Mouse (Mus musculus) embryonic facial prominence, embryonic 14.5 days (tissue): Measurements from ENCODE around the gene BC034090. TPM values are rescaled to one million over a fixed set of nuclear protein-coding genes. Genes with fewer than 3 reads are reported as not detected.

Experiments used
- ATAC-seq: fragments of 200-750 bp; cut with Nextera tagmentation; 2 replicates; pipeline ENCODE4 v1.8.0; 2017; ENCODE audit warnings: low read depth, moderate number of reproducible peaks, moderate TSS enrichment
- DNase-seq: peaks from one replicate; pipeline ENCODE4 v3.0.0-alpha.2; 2015; ENCODE audit warnings: low spot score
- H3K27ac ChIP-seq: fragments of 300-500 bp; sonication (generic); replicated peaks from 2 replicates; pipeline ENCODE4 v1.5.1; 2014; ENCODE audit warnings: low read depth, mild to moderate bottlenecking, low read length, moderate library complexity
- H3K27me3 ChIP-seq: fragments of 300-500 bp; sonication (generic); replicated peaks from 2 replicates; pipeline ENCODE4 v1.6.1; 2014; ENCODE audit warnings: low read length; ENCODE audit not compliant: control insufficient read depth, insufficient read depth
- H3K36me3 ChIP-seq: fragments of 300-500 bp; sonication (generic); 2 replicates; pipeline ENCODE4 v1.6.1; 2014; ENCODE audit warnings: low read length, mixed read lengths; ENCODE audit not compliant: control insufficient read depth, insufficient read depth
- H3K4me1 ChIP-seq: fragments of 300-500 bp; sonication (generic); 2 replicates; pipeline ENCODE4 v1.6.1; 2014; ENCODE audit warnings: antibody characterized with exemption, low read length; ENCODE audit not compliant: control insufficient read depth, insufficient read depth
- H3K4me2 ChIP-seq: fragments of 300-500 bp; sonication (generic); 2 replicates; pipeline ENCODE4 v1.6.1; 2014; ENCODE audit warnings: low read depth, mild to moderate bottlenecking, low read length, moderate library complexity, mixed read lengths
- H3K4me3 ChIP-seq: fragments of 300-500 bp; sonication (generic); 2 replicates; pipeline ENCODE4 v1.5.1; 2014; ENCODE audit warnings: low read depth, mild to moderate bottlenecking, low read length
- H3K9ac ChIP-seq: fragments of 300-500 bp; sonication (generic); 2 replicates; pipeline ENCODE4 v1.6.1; 2014; ENCODE audit warnings: low read depth, mild to moderate bottlenecking, low read length, moderate library complexity, mixed read lengths
- H3K9me3 ChIP-seq: fragments of 300-500 bp; sonication (generic); 2 replicates; pipeline ENCODE4 v1.6.1; 2016; ENCODE audit warnings: low read length; ENCODE audit not compliant: control insufficient read depth
- WGBS: fragments of 180-500 bp; shearing (Covaris S2); extraction: QIAGEN DNeasy Blood & Tissue Kit; methylation state at CpG from one replicate; pipeline ENCODE4 v1.1.7; 2014; 5-methylcytosine and 5-hydroxymethylcytosine counted together
- polyA plus RNA-seq: library from polyadenylated mRNA; unstranded; fragments of >200 nt; fragmentation: Nextera tagmentation; extraction: Ambion mirVana; gene quantifications from 2 replicates; pipeline ENCODE4 v1.2.1, GENCODE M21; 2014

Gene BC034090
- 4.6 and 4.8 TPM in 2 replicates for polyA plus RNA-seq

GRCm38 (mm10) chr1:155243797-155244770, at the start of gene BC034090:
BC034090 (minus strand) TSS chr1:155244444.
- Histone ChIP-seq H3K4me3 (peak within 1 kb of the TSS; percentile 66), H3K36me3 (peaks cover 18% of the 10 kb centered on the region; the same call in 1 of the 2 replicates), H3K9me3 (no peaks in the 10 kb centered on the region), H3K27me3 (no peaks in the 10 kb centered on the region), H3K27ac (peak within 1 kb of the TSS; percentile 81), H3K4me1 (no peaks in the 10 kb centered on the region), H3K4me2 (peak within 1 kb of the TSS; percentile 85), H3K9ac (peak within 1 kb of the TSS; percentile 93)
- WGBS: 2% methylated on average over 44 of the region's 85 CpGs
- DNase-seq (peak; percentile 47), ATAC-seq (peak; percentile 75)

- no peak overlapping the region for H3K9ac ChIP-seq
- peaks cover 5% of the 10 kb centered on the region; the same call in 1 of the 2 replicates for H3K36me3 ChIP-seq
- H3K4me3 ChIP-seq: no peak overlapping the region
- H3K4me1 ChIP-seq: no peaks in the 10 kb centered on the region
- ATAC-seq: peak; percentile 70; the same call in 1 of the 2 replicates
- 13% methylated on average over 3 of the region's 3 CpGs for WGBS
- no peaks in the 10 kb centered on the region for H3K27me3 ChIP-seq
- no peak overlapping the region for H3K4me2 ChIP-seq
- peak; percentile 86 for DNase-seq
- no peaks in the 10 kb centered on the region for H3K9me3 ChIP-seq
- H3K27ac ChIP-seq: no peak overlapping the region
These were observed 49.2 kb upstream of the BC034090 start for GRCm38 (mm10) chr1:155293446-155293845.

DNA sequence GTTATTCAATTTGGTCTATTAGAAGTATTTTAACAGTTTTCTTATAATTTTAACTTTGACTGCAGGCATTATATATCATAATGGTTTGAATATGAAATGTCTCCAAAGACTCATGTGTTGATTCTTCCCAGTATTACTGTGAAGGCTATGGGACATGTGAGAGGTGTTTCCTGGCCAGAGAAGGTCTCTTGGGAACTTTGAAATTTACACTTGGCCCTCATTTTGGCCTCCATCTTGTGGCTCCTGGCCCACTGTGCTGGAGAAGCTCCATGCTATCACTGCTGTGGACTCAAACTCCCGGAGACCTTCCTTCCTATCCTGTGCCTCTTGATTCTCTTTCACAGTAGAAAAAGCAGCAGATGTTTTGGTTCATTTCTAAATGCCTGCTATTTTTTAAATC, 45.2 kb upstream of the BC034090 start:
- Histone ChIP-seq H3K9me3 (no peaks in the 10 kb centered on the region), H3K9ac (no peak overlapping the region), H3K4me2 (no peak overlapping the region), H3K4me3 (no peak overlapping the region), H3K4me1 (no peaks in the 10 kb centered on the region), H3K27me3 (no peaks in the 10 kb centered on the region), H3K27ac (no peak overlapping the region), H3K36me3 (peaks cover 18% of the 10 kb centered on the region)
- ATAC-seq (no peak), DNase-seq (no peak)
- WGBS: 88% methylated on average over 1 of the region's 1 CpGs

DNA sequence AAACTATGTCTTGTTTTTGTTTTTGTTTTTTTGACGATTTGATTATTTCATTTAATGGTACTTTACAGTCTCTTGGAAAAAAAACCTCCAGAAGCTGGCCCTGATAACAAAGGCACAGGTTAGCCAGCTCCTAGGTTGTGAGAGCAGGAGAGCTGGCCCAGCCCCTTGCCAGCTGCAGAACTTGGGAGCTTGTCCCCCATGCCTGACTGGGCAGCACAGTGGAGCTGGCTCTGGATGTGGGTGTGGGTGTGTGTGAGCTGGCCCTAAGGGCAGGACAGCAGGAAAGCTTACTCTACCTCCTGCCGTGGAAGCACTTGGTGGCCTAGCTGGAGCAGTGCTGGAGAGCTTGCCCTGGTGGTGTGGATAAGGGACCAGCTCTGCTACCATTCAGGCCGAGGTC, 43.8 kb upstream of the BC034090 start:
- H3K27me3 ChIP-seq: no peaks in the 10 kb centered on the region
- H3K27ac ChIP-seq: no peak overlapping the region
- H3K9me3 ChIP-seq: no peaks in the 10 kb centered on the region
- ATAC-seq: no peak
- H3K4me3 ChIP-seq: no peak overlapping the region
- no peaks in the 10 kb centered on the region for H3K4me1 ChIP-seq
- H3K9ac ChIP-seq: no peak overlapping the region
- peaks cover 18% of the 10 kb centered on the region for H3K36me3 ChIP-seq
- no peak for DNase-seq
- H3K4me2 ChIP-seq: no peak overlapping the region
- WGBS: 80% methylated on average over 3 of the region's 3 CpGs

DNA sequence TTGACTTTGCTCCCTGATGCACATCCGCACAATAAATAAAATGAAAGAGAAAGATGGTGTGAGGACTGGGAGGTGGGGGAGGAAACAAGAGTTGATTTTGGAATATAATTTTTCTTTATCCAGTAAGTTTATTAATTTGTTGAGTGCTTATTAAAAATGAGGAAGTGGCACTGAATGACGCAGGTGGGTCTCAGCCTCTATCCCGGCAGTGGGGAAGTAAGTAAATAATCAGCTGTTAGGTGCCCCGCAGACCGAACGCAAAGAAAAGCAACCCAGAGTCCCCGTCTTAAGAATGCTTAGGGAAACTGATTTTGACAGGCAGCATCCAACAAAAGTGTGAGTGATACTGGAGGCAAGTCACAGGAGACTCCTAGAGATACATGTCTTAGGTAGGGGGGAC, 39.6 kb upstream of the BC034090 start:
- 82% methylated on average over 7 of the region's 7 CpGs for WGBS
- Histone ChIP-seq H3K9ac (no peak overlapping the region), H3K36me3 (peaks cover 17% of the 10 kb centered on the region), H3K27me3 (no peaks in the 10 kb centered on the region), H3K4me2 (no peak overlapping the region), H3K4me1 (peaks cover 9% of the 10 kb centered on the region; the same call in 1 of the 2 replicates), H3K4me3 (no peak overlapping the region), H3K27ac (no peak overlapping the region), H3K9me3 (no peaks in the 10 kb centered on the region)
- ATAC-seq (no peak), DNase-seq (no peak)

DNA sequence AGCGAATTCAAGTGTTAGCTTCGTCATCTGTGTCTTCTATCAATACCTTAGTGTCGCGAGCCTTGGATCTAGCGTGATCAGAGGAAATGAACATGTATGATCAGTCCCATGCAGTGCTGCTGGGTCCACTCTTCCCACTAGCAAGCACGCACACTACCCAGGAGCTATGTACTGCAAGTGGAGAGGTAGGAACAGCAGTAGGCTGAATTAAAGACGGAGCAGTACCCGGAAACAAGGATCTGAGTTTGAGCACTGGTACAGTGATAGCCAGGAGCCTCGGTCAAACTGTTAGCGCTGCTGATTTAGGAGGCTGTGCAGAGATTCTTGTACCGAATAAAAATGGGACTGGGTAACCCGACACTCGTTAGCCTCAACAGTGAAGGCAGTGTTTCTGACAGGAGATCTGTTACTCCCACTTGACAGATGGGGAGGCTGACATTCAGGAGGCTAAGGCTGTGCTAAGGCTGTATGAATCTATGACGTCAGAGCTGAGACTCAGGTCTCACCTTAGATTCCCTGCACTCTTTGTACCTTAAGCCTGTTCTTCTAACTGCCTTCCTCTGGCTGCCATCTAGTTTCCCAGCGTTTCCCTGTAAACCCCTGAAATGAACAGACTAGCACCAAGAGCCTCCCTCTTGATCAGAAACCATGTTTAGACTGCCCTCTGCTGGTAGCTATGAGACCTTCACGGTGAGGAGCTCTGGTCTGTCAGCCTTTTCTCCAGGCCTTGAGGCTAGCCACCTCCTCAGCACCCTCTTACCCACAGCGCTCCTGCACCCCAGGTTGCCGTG, 37.0 kb upstream of the BC034090 start:
- Histone ChIP-seq H3K27ac (no peak overlapping the region), H3K36me3 (0 out of 2 replicates have a peak, but pooled peaks cover 5% of the 10 kb centered on the region), H3K27me3 (no peaks in the 10 kb centered on the region), H3K4me3 (no peak overlapping the region), H3K9me3 (no peaks in the 10 kb centered on the region), H3K4me2 (no peak overlapping the region), H3K9ac (0 out of 2 replicates have a peak overlapping the region, but pooled peaks have one; percentile 2), H3K4me1 (peaks cover 9% of the 10 kb centered on the region; the same call in 1 of the 2 replicates)
- WGBS: 50% methylated on average over 18 of the region's 18 CpGs
- DNase-seq: peak; percentile 92
- ATAC-seq: peak; percentile 85

DNA sequence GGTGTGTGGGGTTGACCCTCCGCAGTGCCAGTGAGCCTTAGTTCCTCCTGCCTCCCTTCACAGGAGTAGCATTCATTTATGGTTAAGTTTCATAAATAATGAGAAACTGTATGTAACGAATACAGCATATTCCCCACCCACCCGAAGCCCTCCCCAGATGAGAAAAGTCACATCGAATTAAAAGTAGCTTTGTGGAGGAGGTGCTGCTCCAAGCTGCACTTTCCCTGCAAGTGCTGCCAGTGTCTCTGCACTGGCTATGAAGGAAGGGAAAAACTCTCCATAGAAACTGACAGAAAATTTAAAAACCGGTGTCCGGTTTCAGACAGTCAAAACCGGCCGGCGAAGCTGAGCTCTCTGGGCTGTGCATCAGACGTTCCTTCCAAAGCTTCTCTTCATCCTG, 36.1 kb upstream of the BC034090 start:
- no peaks in the 10 kb centered on the region for H3K27me3 ChIP-seq
- 0 out of 2 replicates have a peak, but pooled peaks cover 5% of the 10 kb centered on the region for H3K36me3 ChIP-seq
- H3K9ac ChIP-seq: no peak overlapping the region
- peaks cover 9% of the 10 kb centered on the region; the same call in 1 of the 2 replicates for H3K4me1 ChIP-seq
- ATAC-seq: no peak
- H3K9me3 ChIP-seq: no peaks in the 10 kb centered on the region
- H3K4me3 ChIP-seq: no peak overlapping the region
- peak; percentile 41 for DNase-seq
- WGBS: 43% methylated on average over 10 of the region's 10 CpGs
- H3K4me2 ChIP-seq: no peak overlapping the region
- H3K27ac ChIP-seq: no peak overlapping the region

DNA sequence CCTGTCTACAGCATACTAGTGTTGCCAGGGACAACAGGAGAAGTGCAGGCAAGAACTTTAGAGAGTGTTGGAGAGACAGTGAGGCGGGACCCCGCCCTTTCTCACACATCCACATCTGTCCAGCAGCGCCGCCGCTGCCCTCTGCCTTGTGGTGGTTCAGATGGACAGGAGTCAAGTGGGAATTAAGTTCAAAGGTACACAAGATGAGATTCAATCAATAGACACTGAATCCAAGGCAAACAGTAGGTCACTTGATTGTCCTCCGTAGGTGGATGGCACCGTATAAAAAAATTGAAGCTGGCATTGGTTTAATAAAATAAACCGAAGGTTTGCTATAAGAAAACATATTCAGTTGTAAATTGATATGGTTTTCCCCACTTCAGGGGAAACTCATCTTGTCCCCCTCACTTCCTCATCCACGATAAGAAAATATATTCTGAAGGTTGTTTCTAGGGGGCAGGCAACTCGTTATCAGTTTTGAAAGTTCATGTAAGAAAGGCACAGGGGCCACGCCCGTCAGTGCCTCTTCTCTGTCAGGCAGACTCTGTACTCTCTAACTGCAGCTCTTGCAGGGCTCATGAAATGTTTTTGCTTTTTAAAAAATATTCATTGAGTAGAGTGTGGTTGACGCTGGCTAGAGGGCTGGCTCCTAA, 32.3 kb upstream of the BC034090 start:
- Histone ChIP-seq H3K4me3 (no peak overlapping the region), H3K27ac (no peak overlapping the region), H3K36me3 (no peaks in the 10 kb centered on the region), H3K9ac (no peak overlapping the region), H3K4me2 (no peak overlapping the region), H3K9me3 (no peaks in the 10 kb centered on the region), H3K4me1 (peaks cover 12% of the 10 kb centered on the region; the same call in 1 of the 2 replicates), H3K27me3 (no peaks in the 10 kb centered on the region)
- DNase-seq (no peak), ATAC-seq (no peak)
- 70% methylated on average over 13 of the region's 13 CpGs for WGBS
